Mouse (Mus musculus): ENCODE results near the gene Map2k6.

GRCm38 (mm10) chr11:110371827-110372226 lies 27.1 kb upstream of the Map2k6 start:
- TF ChIP-seq SRF (IDR thresholded peaks at IDR 0.05; ENCODE audit: control insufficient read depth, insufficient read length, low read depth) (no peak), POLR2A (IDR thresholded peaks at IDR 0.05; ENCODE audit: insufficient read length, low read depth) (no peak), POLR2AphosphoS2 (IDR thresholded peaks at IDR 0.05; ENCODE audit: insufficient read length, low read depth) (no peak), USF1 (IDR thresholded peaks at IDR 0.05; ENCODE audit: low read depth) (no peak), MAX (IDR thresholded peaks at IDR 0.05; ENCODE audit: low read depth) (no peak)
